Mouse (Mus musculus): Measurements from ENCODE around the gene Enox1. TPM values are rescaled to one million over a fixed set of nuclear protein-coding genes. Genes with fewer than 3 reads are reported as not detected.

Gene Enox1
- polyA plus RNA-seq, 1 experiment: 34.9 TPM

- DNase-seq (ENCODE audit: low read depth): peak; percentile 69
- TF ChIP-seq CTCF (IDR thresholded peaks at IDR 0.05; ENCODE audit: borderline replicate concordance, extremely low read depth, insufficient read depth, insufficient read length) (no peak), POLR2A (IDR thresholded peaks at IDR 0.05; ENCODE audit: borderline replicate concordance, extremely low read depth, insufficient read depth, insufficient read length, poor library complexity, severe bottlenecking) (no peak)
Measured at GRCm38 (mm10) chr14:77669494-77669893, 512.9 kb downstream of the Enox1 start.

GRCm38 (mm10) chr14:77670945-77671344 lies 514.4 kb downstream of the Enox1 start:
- TF ChIP-seq POLR2A (IDR thresholded peaks at IDR 0.05; ENCODE audit: borderline replicate concordance, extremely low read depth, insufficient read depth, insufficient read length, poor library complexity, severe bottlenecking): no peak
- no peak for TF ChIP-seq CTCF (IDR thresholded peaks at IDR 0.05; ENCODE audit: borderline replicate concordance, extremely low read depth, insufficient read depth, insufficient read length)
- peak; percentile 69 for DNase-seq (ENCODE audit: low read depth)

DNA sequence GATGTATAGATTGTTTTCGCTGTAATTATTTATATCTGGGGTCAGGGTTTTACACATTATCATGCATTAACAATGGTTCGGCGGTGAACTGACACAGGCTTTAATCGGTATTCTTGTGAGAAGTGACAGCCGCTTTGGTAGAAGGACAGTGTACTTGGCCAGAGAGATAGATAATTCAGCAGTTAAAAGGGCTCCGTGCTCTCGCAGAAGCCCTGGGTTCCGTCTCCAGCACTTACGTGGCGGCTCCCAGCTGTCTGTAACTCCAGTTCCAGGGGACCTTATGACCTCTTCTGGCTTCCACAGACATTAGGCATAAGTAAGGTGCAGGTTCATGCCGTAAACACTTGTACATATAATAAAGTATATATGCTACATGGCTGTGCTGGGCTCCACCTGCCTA lies 515.4 kb downstream of the Enox1 start:
- TF ChIP-seq POLR2A (IDR thresholded peaks at IDR 0.05; ENCODE audit: borderline replicate concordance, extremely low read depth, insufficient read depth, insufficient read length, poor library complexity, severe bottlenecking) (no peak), CTCF (IDR thresholded peaks at IDR 0.05; ENCODE audit: borderline replicate concordance, extremely low read depth, insufficient read depth, insufficient read length) (no peak)
- DNase-seq (ENCODE audit: low read depth): no peak

DNA sequence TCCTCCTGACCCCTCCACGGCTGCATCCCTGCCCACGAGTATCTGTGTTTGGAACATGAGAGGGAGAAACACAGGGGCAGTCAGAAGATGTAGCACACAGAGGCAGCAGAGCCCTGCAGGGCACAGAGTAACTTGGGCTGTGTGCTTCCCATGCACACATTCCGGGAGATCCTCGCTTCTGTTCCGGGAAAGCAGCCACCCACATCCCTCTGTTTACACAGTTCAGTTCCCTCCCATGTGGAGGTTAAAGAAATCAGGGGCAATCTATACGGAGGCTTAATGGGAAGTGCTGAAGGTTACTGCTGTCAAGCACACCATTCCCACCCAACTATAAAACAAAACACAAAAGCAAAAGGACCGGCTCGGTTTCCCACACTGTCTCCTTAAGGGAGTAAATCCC lies 516.6 kb downstream of the Enox1 start:
- DNase-seq (ENCODE audit: low read depth): peak; percentile 49
- TF ChIP-seq POLR2A (IDR thresholded peaks at IDR 0.05; ENCODE audit: borderline replicate concordance, extremely low read depth, insufficient read depth, insufficient read length, poor library complexity, severe bottlenecking): no peak
- TF ChIP-seq CTCF (IDR thresholded peaks at IDR 0.05; ENCODE audit: borderline replicate concordance, extremely low read depth, insufficient read depth, insufficient read length): no peak

DNA sequence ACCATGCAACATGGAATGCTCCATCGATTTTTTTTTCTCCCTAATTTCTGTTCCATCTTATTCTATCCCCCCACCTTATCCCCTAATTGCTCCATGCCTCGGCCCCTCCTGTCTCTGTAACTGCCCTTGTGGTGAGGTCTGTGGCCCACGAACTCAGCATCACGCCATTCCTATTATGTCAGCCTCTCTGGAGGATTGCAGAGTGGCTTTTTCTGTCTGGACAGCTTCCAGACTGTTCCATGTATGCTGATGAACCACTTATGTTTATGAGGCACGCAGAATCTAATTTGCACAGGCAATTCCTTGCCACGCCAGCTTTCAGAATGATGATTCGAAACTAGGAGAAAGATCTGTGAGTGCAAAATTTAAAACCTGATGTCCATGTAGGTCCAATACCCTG lies 521.4 kb downstream of the Enox1 start:
- peak; percentile 74 for DNase-seq (ENCODE audit: low read depth)
- TF ChIP-seq CTCF (IDR thresholded peaks at IDR 0.05; ENCODE audit: borderline replicate concordance, extremely low read depth, insufficient read depth, insufficient read length) (no peak), POLR2A (IDR thresholded peaks at IDR 0.05; ENCODE audit: borderline replicate concordance, extremely low read depth, insufficient read depth, insufficient read length, poor library complexity, severe bottlenecking) (no peak)

- no peak for TF ChIP-seq CTCF (IDR thresholded peaks at IDR 0.05; ENCODE audit: borderline replicate concordance, extremely low read depth, insufficient read depth, insufficient read length)
- no peak for TF ChIP-seq POLR2A (IDR thresholded peaks at IDR 0.05; ENCODE audit: borderline replicate concordance, extremely low read depth, insufficient read depth, insufficient read length, poor library complexity, severe bottlenecking)
- DNase-seq (ENCODE audit: low read depth): peak; percentile 67
Measured at GRCm38 (mm10) chr14:77679877-77680276, 523.3 kb downstream of the Enox1 start.

DNA sequence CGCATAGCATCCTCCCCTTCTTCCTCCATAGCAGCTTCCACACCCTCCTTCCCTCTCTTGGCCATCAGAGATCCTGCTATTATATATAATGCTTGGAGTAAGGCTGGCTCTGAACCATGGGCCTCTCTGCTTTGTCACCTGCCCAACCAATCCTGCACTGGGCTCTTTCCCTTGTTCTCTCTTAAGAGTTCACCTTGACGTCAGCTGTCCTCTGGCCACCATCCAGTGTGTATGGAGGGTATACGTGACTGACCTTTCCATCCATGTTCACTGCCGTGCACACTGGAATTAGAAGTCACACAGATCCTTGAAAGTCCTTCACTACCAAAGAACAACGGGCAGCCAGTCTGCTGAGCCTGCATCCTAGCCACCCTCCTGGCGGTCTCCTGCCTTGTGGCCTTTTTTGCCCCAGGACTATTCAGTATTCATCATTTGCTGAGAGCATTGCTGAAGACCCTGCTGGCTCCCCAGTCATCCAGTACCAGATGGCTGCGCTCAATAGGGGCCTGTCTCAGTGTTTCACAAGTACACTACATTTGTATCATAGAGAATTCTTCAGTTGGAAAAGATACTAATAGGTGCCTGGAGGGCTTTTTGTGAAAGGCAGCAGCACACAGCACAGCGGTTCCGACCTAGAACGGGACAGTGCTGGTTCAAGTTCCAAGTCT lies 526.5 kb downstream of the Enox1 start:
- DNase-seq (ENCODE audit: low read depth): no peak
- TF ChIP-seq CTCF (IDR thresholded peaks at IDR 0.05; ENCODE audit: borderline replicate concordance, extremely low read depth, insufficient read depth, insufficient read length) (no peak), POLR2A (IDR thresholded peaks at IDR 0.05; ENCODE audit: borderline replicate concordance, extremely low read depth, insufficient read depth, insufficient read length, poor library complexity, severe bottlenecking) (no peak)

- TF ChIP-seq CTCF (IDR thresholded peaks at IDR 0.05; ENCODE audit: borderline replicate concordance, extremely low read depth, insufficient read depth, insufficient read length): no peak
- TF ChIP-seq POLR2A (IDR thresholded peaks at IDR 0.05; ENCODE audit: borderline replicate concordance, extremely low read depth, insufficient read depth, insufficient read length, poor library complexity, severe bottlenecking): no peak
- DNase-seq (ENCODE audit: low read depth): no peak
Measured at GRCm38 (mm10) chr14:77689816-77690215, 533.3 kb downstream of the Enox1 start.

- DNase-seq (ENCODE audit: low read depth): peak; percentile 64
Measured at GRCm38 (mm10) chr14:77705006-77705405, 548.4 kb downstream of the Enox1 start.

GRCm38 (mm10) chr14:77706511-77707246 lies 550.1 kb downstream of the Enox1 start:
- TF ChIP-seq POLR2A (IDR thresholded peaks at IDR 0.05; ENCODE audit: borderline replicate concordance, extremely low read depth, insufficient read depth, insufficient read length, poor library complexity, severe bottlenecking) (no peak), CTCF (IDR thresholded peaks at IDR 0.05; ENCODE audit: borderline replicate concordance, extremely low read depth, insufficient read depth, insufficient read length) (no peak)
- no peak for DNase-seq (ENCODE audit: low read depth)

More at GRCm38 (mm10) chr14:77705006-77705405, 548.4 kb downstream of the Enox1 start:
- TF ChIP-seq POLR2A (IDR thresholded peaks at IDR 0.05; ENCODE audit: borderline replicate concordance, extremely low read depth, insufficient read depth, insufficient read length, poor library complexity, severe bottlenecking) (no peak), CTCF (IDR thresholded peaks at IDR 0.05; ENCODE audit: borderline replicate concordance, extremely low read depth, insufficient read depth, insufficient read length) (no peak)

GRCm38 (mm10) chr14:77707279-77707678 lies 550.7 kb downstream of the Enox1 start:
- DNase-seq (ENCODE audit: low read depth): no peak
- TF ChIP-seq CTCF (IDR thresholded peaks at IDR 0.05; ENCODE audit: borderline replicate concordance, extremely low read depth, insufficient read depth, insufficient read length) (no peak), POLR2A (IDR thresholded peaks at IDR 0.05; ENCODE audit: borderline replicate concordance, extremely low read depth, insufficient read depth, insufficient read length, poor library complexity, severe bottlenecking) (no peak)

Data from brain, embryonic 14.5 days (tissue).